Comparison of ENCODE assay signal across 8 mouse cellular contexts in genomic region chr15:31452336-31453097, GRCm38 (mm10). TPM values are rescaled to one million over a fixed set of nuclear protein-coding genes. Genes with fewer than 3 reads are reported as not detected.
DNase-seq lines count a peak whose midpoint lies in the region; ATAC-seq and TF ChIP-seq lines count a peak whose summit lies in the region.

No protein-coding gene starts in this region.

- no peaks in the 10 kb centered on the region for H3K27me3 ChIP-seq in kidney, adult 2 months (replicated peaks; ENCODE audit: control insufficient read depth, insufficient read depth, low read length)
- H3K27me3 ChIP-seq in embryonic facial prominence, embryonic 10.5 days (replicated peaks; ENCODE audit: low read depth, poor library complexity, severe bottlenecking): no peaks in the 10 kb centered on the region
- no peaks in the 10 kb centered on the region for H3K27me3 ChIP-seq in midbrain, embryonic 15.5 days (replicated peaks)

- H3K9ac ChIP-seq in midbrain, embryonic 15.5 days: peak overlapping the region; percentile 70; the same call in 1 of the 2 replicates

- TF ChIP-seq POLR2A in kidney, adult 2 months (IDR thresholded peaks at IDR 0.05; ENCODE audit: low read depth, low read length): no peak

- H3K4me2 ChIP-seq in midbrain, embryonic 15.5 days: peak overlapping the region; percentile 72

- H3K27ac ChIP-seq in kidney, adult 2 months (ENCODE audit: insufficient read depth, low read depth, low read length): no peak overlapping the region
- peak overlapping the region; percentile 89 for H3K27ac ChIP-seq in embryonic facial prominence, embryonic 10.5 days (replicated peaks)
- H3K27ac ChIP-seq in midbrain, embryonic 15.5 days: no peak overlapping the region

- 53% methylated on average over 18 of the region's 18 CpGs for WGBS in kidney, adult 2 months
- 57% methylated on average over 18 of the region's 18 CpGs for WGBS in embryonic facial prominence, embryonic 10.5 days
- WGBS in midbrain, embryonic 15.5 days: 53% methylated on average over 18 of the region's 18 CpGs

- peak; percentile 14 for ATAC-seq in inflammation-experienced regulatory T-cells, adult 6 months
- no peak for ATAC-seq in midbrain, embryonic 15.5 days (replicated peaks)

- H3K36me3 ChIP-seq in kidney, adult 2 months (ENCODE audit: control insufficient read depth, insufficient read depth, low read length): no peaks in the 10 kb centered on the region
- H3K36me3 ChIP-seq in embryonic facial prominence, embryonic 10.5 days (replicated peaks): peaks cover 15% of the 10 kb centered on the region
- no peaks in the 10 kb centered on the region for H3K36me3 ChIP-seq in midbrain, embryonic 15.5 days (replicated peaks)

- TF ChIP-seq CTCF in kidney, adult 2 months (conservative IDR thresholded peaks at IDR 0.05; ENCODE audit: insufficient read depth, insufficient read length, low read depth, low read length): no peak

- H3K9me3 ChIP-seq in embryonic facial prominence, embryonic 10.5 days: no peaks in the 10 kb centered on the region
- no peaks in the 10 kb centered on the region for H3K9me3 ChIP-seq in midbrain, embryonic 15.5 days

- peaks cover 3% of the 10 kb centered on the region; the same call in 1 of the 2 replicates for H3K4me1 ChIP-seq in kidney, adult 2 months (ENCODE audit: control insufficient read depth, insufficient read depth, low read length)
- peaks cover 21% of the 10 kb centered on the region for H3K4me1 ChIP-seq in embryonic facial prominence, embryonic 10.5 days
- H3K4me1 ChIP-seq in midbrain, embryonic 15.5 days: peaks cover 6% of the 10 kb centered on the region

- H3K4me3 ChIP-seq in kidney, adult 2 months (ENCODE audit: insufficient read depth, low read depth, low read length): 0 out of 2 replicates have a peak overlapping the region, but pooled peaks have one; percentile 70
- H3K4me3 ChIP-seq in embryonic facial prominence, embryonic 10.5 days: peak overlapping the region; percentile 71
- H3K4me3 ChIP-seq in midbrain, embryonic 15.5 days: peak overlapping the region; percentile 70

- DNase-seq in kidney, adult 2 months: no peak
- no peak for DNase-seq in kidney, adult 18-20 months
- DNase-seq in embryonic facial prominence, embryonic 10.5 days (ENCODE audit: low spot score): no peak
- no peak for DNase-seq in urinary bladder, adult 2 months (ENCODE audit: low spot score)
- DNase-seq in spleen, postnatal 4 days (ENCODE audit: low spot score in 2 of 2): no peak
- no peak for DNase-seq in layer of hippocampus, adult 9-11 months

RNA-seq across cellular contexts. Expression of gene Ropn1l, which starts 1.0 kb away (rescaled TPM):
- polyA plus RNA-seq in kidney, adult 2 months (2012; rRNA removed): 5.6 and 6.9 TPM in 2 replicates
- 3.8 and 4.2 TPM in 2 replicates for polyA plus RNA-seq in embryonic facial prominence, embryonic 10.5 days (2016; fragmentation: Nextera tagmentation; extraction: Ambion mirVana)
- polyA plus RNA-seq in inflammation-experienced regulatory T-cells, adult 6 months (2017; shearing (Covaris generic)): 1 to 10 TPM in 1 of 3 experiments, not detected in 2; 1.0 TPM
- polyA plus RNA-seq in midbrain, embryonic 15.5 days (2015; fragmentation: Nextera tagmentation; extraction: Ambion mirVana): 1.6 and 1.9 TPM in 2 replicates
- polyA plus RNA-seq in urinary bladder, adult 2 months (2012; rRNA removed): 1.6 and 2.4 TPM in 2 replicates
